Mouse (Mus musculus): ENCODE measurements around the gene Mgat4a.

Gene Mgat4a

GRCm38 (mm10) chr1:37540810-37541658, at the start of gene Mgat4a:
Mgat4a (minus strand) TSS chr1:37541016.
- DNase-seq: peak; percentile 92

DNA sequence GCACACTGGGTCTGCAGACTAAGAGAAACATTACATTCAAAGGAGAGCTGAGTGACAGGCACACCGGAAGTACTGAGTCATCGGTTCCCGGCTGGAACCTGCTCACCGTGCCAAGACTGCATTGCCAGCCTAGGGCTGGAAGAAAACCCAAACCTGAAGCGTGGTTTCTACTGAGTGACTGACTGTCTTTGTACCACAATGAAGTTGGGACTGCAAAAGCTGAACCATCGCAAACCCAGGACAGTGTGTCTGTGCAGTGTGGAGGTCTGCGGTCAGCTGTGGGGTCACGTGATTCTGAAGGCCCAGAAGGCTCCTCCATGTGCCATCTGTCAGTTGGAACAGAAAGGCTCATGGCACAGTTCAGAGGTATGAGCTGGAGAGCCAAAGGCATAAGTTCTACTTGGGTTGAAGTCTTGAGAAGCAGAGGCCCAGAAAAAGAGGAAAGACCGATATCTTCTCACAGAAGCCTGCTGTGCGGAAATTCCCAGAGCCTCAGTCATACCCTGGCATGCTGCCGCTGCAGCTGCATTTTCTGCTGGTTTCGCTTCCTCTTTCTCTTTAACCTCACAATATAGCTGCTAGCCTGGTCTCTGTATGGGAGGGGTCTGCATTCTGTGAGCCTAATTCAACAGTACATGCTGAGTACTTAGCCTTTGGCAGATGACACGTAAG, 45.1 kb upstream of the Mgat4a start:
- DNase-seq: peak; percentile 73

DNA sequence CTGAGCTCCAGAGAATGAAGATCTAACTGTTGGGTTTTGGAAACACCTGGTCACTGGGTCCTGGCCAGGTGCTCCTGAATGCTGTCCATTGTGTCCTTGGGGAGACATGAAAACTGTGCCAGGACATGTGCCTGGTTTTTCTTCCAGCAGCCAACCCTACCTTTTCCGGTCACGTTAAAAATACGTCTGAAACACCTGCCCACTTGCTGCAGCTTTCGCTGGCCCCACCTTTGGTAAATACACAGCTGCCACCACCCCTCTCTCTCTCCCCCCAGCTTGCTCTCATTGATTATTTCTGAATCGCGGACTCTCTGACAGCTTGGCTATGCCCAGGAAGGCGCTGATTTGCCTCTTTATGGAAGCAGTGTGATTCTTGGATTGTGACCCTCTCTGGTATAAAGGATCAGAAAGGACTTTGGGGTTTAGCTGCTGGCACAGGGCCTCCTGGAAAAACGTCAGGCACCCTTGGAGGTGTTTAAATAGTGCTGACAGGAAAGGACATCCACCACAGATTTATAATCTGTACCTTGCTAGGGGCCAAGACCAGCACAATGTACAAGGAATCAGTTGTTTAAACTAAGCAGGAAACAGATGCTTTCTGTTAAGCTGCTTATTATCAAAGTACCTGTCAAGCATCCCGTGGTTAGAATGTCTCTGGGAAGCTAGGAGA, 43.1 kb upstream of the Mgat4a start:
- DNase-seq: no peak

DNA sequence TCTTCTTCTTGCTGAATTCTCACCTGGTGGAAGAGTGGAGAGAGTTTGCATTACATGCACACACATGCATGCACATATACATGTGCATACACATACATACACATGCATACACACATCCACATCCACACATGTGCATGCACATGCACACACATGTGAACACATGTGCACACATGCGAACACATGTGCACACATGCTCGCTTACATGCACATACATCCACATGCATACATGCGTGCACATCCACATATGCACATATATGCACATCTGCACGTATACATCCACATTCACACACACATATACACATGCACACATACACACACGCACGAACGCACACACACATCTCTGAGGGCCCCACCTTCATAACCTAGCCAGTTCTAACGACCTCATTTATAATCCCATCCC, 42.4 kb upstream of the Mgat4a start:
- DNase-seq: no peak

DNA sequence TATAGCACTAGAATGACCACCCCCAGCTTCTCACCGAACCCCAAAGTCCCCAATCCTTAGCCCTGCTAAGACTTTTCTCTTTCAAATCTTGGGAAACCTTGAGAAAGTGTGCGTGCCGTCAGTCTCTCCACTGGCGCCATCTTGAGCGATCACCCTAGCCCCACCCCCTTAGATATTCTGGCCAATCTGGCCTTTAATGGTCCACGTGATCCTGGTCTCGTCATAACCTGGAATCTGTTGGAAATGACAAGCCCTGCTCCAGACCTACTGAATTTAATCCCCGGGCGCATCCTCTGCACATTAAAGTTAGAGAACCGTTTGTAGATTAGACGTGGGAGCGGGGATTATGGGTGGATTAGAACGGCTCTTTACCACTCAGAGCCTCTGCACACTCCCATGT, 38.9 kb upstream of the Mgat4a start:
- DNase-seq: no peak

GRCm38 (mm10) chr1:37572528-37573272, 31.9 kb upstream of the Mgat4a start:
- no peak for DNase-seq

GRCm38 (mm10) chr1:37568379-37568778, 27.6 kb upstream of the Mgat4a start:
- no peak for DNase-seq

DNA sequence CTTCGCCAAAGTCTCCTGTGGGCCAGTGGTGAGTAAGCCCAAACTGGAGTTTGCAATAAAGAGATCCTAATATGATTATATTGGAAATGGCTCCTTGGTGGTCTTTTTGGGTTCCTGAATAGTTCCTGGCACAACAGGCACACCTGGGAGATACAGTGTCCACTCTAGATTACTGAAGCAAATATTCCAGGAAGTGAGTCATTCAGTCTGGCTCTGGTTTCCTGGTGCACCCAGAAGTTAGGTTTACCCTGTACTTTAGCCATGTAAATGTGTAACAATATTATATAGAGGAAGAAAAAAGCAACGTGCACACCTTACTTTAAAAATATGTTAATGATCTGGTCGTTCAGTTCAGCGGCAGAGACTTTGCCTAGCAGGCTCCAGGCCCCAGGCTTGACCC, 25.9 kb upstream of the Mgat4a start:
- DNase-seq: no peak

DNA sequence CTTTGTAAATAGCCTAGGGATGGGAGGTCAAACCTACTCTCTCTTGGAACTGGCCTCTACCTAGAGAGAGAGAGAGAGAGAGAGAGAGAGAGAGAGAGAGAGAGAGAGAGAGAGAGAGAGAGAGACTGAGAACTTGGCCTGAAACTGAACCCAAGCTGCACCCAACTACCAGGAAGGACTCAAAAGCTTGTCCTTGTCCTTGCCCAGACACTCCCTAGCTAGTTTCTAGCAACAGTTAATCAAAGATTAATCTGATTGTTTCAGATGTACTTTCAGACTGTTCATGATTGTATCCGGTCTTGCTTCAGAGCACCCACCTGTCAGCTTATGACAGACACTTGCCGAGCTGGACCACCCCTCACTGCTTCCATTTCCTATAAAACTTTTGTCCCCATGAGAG, 25.5 kb upstream of the Mgat4a start:
- DNase-seq: no peak

- DNase-seq: no peak
Observed at GRCm38 (mm10) chr1:37565396-37565795, 24.6 kb upstream of the Mgat4a start.

GRCm38 (mm10) chr1:37561955-37562354, 21.1 kb upstream of the Mgat4a start:
- DNase-seq: no peak

DNA sequence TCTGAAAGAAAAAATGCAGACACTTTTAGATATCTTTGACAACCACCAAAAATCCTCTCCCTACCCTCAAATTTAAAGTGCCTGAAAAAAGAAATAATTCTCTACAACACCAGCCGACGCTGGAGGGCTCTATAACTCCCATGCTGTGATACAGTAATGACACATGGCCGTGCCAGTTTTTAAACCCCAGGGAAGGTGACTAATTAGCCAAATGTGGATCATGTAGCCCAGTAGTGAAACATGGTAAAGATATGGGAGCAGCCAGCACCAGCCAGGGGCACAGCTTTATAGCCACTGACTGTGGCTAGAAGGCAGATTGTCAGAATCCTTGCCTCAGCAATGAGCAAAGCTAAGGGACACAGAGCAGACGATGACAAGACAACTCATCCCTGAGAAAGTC, 19.5 kb upstream of the Mgat4a start:
- no peak for DNase-seq

DNA sequence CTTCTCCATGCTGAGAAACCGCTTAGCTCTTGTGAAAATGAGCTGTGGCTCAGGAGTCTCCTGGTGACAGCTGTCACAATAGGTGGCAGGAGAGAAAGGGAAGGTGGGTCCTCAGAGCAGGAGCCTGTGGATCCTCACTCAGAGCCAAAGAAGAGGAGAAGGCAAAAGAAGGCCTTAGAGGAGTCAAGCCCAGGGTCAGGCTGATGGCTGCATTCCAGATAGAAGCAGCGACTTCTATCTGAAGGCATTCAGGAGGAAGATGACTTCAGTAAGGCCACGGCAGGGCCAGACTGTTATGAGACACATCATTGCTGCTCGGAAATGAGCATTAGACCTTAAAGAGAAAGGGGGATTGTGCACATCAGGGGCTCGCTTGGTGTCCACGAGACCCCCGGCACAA, 11.2 kb upstream of the Mgat4a start:
- no peak for DNase-seq

GRCm38 (mm10) chr1:37549501-37549900, 8.7 kb upstream of the Mgat4a start:
- DNase-seq: no peak

DNA sequence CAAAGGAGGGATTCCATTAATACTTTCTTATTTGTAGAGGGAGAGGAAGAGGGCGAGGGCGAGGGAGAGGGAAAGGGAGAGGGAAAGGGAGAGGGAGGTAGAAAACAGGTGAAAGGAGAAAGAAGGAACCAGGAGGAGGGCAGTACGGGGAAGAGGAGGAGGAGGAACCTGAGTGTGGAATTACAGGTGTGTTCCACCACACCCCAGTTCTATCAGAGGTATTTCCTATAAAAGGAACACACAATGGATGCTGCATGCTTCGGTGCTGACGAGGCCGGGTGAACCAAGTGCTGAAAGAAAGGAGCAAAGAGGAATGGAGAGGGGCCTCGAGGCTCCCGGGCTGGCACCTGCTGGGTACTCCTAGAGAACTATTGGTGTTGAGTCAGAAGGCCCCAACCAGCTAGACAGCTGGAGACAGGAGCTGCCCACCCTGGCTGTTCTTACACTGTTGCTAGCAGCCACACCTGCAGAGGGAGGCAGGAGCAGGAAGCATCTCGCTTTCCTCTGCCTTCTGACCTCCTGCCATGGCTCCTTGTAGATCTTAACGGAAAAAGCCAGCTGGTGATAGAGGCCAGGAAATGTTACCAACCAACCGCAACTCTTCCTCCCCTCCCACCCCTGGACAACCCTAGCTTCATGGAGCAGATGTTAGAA, 5.7 kb upstream of the Mgat4a start:
- DNase-seq: peak; percentile 75

- peak; percentile 16 for DNase-seq
Observed at GRCm38 (mm10) chr1:37544251-37544650, 3.4 kb upstream of the Mgat4a start.

GRCm38 (mm10) chr1:37543057-37543456, 2.2 kb upstream of the Mgat4a start:
- no peak for DNase-seq

- DNase-seq: peak; percentile 53
Observed at GRCm38 (mm10) chr1:37539968-37540809, 627 bp downstream of the Mgat4a start.

DNA sequence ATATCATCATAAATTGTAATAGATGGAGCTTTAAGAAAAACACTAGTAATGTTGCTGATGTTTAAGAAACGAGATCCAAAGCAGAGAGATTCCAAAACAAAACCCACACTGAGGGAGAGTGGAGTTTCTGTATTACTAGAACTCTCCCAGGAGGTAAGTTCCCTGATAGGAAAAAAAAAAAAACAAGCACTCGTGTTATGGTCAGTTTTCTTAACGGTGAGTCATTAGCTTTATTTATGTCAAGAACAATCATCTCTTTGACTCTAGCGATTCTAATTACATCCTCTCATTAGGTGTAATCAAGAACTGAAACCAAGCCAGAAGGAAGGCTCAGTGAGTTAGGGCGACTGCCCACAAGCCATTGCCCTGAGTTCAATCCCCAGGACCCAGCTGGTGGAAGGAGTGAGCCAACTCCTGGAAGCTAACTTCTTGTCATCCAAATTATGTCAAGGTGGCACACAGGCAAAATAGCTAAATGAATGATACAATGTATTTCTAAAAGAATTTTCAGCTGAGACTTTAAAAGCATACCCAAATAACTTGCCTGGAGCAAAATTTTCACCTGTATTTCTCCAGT, 6.2 kb downstream of the Mgat4a start:
- DNase-seq: no peak

DNA sequence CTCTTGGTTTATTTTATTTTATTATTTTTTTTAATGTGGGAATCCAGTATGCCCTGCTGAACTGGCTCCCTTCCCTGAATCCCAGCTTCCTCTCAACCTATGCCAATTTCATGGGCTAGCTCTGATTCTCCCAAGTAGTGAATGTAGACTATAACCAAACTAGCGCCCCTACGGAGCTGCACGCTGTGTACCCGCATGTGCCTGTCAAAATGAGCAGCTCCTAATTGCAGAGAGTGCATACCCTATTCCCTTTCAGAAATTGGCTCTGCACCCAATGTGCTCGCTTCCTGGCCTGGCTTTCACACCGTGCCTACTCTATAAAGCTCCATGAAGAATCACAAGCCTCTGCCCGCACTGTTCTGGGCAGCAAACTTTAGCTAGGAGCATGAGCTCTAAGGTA, 7.6 kb downstream of the Mgat4a start:
- no peak for DNase-seq

- no peak for DNase-seq
Observed at GRCm38 (mm10) chr1:37532533-37532840, 8.3 kb downstream of the Mgat4a start.
